Mouse (Mus musculus): ENCODE results near the gene Nt5c3. TPM values are rescaled to one million over a fixed set of nuclear protein-coding genes. Genes with fewer than 3 reads are reported as not detected.

The Nt5c3 gene
- polyA plus RNA-seq, 1 experiment from 2014 or later, result 186 TPM

DNA sequence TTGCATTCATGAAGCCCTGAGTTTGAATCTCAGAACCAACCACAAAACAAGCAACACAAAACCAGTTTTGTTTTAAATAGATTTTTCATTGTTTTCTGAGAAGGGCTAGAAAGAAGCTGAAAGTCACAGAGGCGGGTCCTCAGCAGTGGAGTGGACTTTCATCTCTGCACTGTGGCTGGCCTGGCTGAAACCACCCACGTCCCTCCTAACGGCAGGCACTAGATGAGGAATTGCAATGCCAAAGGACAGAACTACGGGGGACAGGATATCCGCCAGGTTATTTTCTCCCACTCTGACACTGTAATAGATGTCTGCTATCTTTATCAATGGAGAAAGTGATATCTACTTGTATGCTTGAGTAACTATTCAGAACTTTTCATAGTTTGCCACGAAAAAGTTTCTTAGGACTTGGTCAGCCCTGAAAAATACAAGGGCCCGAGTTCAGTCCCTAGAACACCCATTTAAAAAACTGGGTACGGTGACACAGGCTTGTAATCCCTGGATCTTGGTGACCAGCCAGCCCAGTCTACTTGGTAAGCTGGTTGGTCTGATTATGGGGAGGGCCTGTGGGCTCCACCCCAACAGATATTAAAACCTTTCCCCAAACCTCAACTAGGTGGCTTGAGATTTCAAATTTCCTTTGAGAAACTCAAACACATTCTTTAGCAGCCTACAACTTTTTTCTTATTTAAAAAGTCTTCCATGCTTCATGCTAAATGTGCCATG is 17.4 kb downstream of the Nt5c3 start:
- Histone ChIP-seq H3K4me3 (ENCODE audit: low read depth, low read length) (no peak overlapping the region), H3K9me3 (replicated peaks; ENCODE audit: control insufficient read depth, low read length, poor library complexity, severe bottlenecking) (no peaks in the 10 kb centered on the region), H3K36me3 (ENCODE audit: control insufficient read depth, insufficient read depth, low read length) (no peaks in the 10 kb centered on the region), H3K9ac (ENCODE audit: low read depth, low read length) (no peak overlapping the region), H3K4me1 (ENCODE audit: control insufficient read depth, insufficient read depth, low read length) (peaks cover 10% of the 10 kb centered on the region), H3K4me2 (ENCODE audit: low read length) (no peak overlapping the region), H3K27ac (ENCODE audit: low read length) (no peak overlapping the region), H3K27me3 (ENCODE audit: control insufficient read depth, insufficient read depth, low read depth, low read length) (no peaks in the 10 kb centered on the region)
- 90% methylated on average over 8 of the region's 8 CpGs for WGBS
- ATAC-seq, result no peak

DNA sequence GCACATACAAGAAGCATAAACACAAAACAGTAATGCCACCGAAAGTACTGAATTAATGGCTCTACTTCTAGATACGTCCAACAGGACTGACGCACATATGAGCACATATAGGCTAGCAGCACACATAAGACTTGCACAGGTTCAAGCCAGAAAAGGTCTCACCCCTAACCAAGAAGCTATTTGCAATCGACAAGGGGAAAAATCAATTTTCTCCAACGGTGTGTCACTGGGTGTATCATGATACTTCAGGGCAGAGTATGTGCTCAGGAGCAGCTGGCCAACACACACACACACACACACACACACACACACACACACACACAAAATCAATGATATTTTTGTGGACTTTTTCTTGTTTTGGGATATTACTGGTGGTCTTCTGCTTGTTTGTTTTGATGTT is 18.2 kb downstream of the Nt5c3 start:
- Histone ChIP-seq H3K4me1 (ENCODE audit: control insufficient read depth, insufficient read depth, low read length) (peaks cover 10% of the 10 kb centered on the region), H3K9ac (ENCODE audit: low read depth, low read length) (no peak overlapping the region), H3K4me3 (ENCODE audit: low read depth, low read length) (no peak overlapping the region), H3K36me3 (ENCODE audit: control insufficient read depth, insufficient read depth, low read length) (no peaks in the 10 kb centered on the region), H3K4me2 (ENCODE audit: low read length) (no peak overlapping the region), H3K9me3 (replicated peaks; ENCODE audit: control insufficient read depth, low read length, poor library complexity, severe bottlenecking) (no peaks in the 10 kb centered on the region), H3K27me3 (ENCODE audit: control insufficient read depth, insufficient read depth, low read depth, low read length) (no peaks in the 10 kb centered on the region), H3K27ac (ENCODE audit: low read length) (no peak overlapping the region)
- WGBS, result 88% methylated on average over 5 of the region's 5 CpGs
- ATAC-seq, result no peak

DNA sequence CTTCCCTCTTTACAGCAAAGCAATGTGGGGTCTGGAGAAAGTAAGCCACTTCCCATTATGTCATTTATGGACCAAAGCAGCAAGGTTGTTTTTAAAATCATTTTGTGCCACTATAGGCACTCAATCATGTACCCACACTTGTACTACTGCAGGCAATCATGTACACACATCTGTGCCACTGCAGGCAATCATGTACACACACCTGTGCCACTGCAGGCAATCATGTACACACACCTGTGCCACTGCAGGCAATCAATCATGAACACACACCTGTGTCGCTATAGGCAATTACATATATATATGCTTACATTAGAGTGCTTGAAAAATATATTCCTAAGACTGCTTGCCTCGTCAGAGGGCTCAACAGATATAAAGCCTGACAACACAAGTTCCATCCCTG is 18.8 kb downstream of the Nt5c3 start:
- Histone ChIP-seq H3K9ac (ENCODE audit: low read depth, low read length) (no peak overlapping the region), H3K36me3 (ENCODE audit: control insufficient read depth, insufficient read depth, low read length) (no peaks in the 10 kb centered on the region), H3K4me3 (ENCODE audit: low read depth, low read length) (no peak overlapping the region), H3K9me3 (replicated peaks; ENCODE audit: control insufficient read depth, low read length, poor library complexity, severe bottlenecking) (no peaks in the 10 kb centered on the region), H3K4me2 (ENCODE audit: low read length) (no peak overlapping the region), H3K27me3 (ENCODE audit: control insufficient read depth, insufficient read depth, low read depth, low read length) (no peaks in the 10 kb centered on the region), H3K27ac (ENCODE audit: low read length) (no peak overlapping the region), H3K4me1 (ENCODE audit: control insufficient read depth, insufficient read depth, low read length) (peaks cover 10% of the 10 kb centered on the region)
- 84% methylated on average over 2 of the region's 2 CpGs for WGBS
- no peak for ATAC-seq

DNA sequence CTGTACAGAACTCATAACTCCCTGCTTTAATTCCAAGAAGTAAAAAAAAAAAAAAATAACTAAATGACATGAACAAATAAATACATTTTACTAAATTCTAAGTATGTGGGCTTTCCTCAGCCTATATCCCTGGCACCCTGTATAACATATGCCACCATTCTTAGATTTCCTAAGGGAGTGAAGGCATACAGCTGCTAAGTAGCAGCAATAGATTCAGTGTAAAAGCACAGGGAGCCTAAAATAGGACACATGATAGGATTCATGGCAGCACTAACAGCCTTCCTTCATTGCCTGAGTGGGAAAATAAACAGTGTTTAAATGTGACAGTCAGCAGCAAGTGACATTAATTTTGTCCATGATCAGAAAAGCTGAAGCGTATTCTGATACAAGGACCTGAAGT is 19.4 kb downstream of the Nt5c3 start:
- Histone ChIP-seq H3K27me3 (ENCODE audit: control insufficient read depth, insufficient read depth, low read depth, low read length) (no peaks in the 10 kb centered on the region), H3K36me3 (ENCODE audit: control insufficient read depth, insufficient read depth, low read length) (no peaks in the 10 kb centered on the region), H3K9ac (ENCODE audit: low read depth, low read length) (no peak overlapping the region), H3K27ac (ENCODE audit: low read length) (no peak overlapping the region), H3K4me1 (ENCODE audit: control insufficient read depth, insufficient read depth, low read length) (peaks cover 10% of the 10 kb centered on the region), H3K9me3 (replicated peaks; ENCODE audit: control insufficient read depth, low read length, poor library complexity, severe bottlenecking) (no peaks in the 10 kb centered on the region), H3K4me2 (ENCODE audit: low read length) (no peak overlapping the region), H3K4me3 (ENCODE audit: low read depth, low read length) (no peak overlapping the region)
- WGBS, result 89% methylated on average over 1 of the region's 1 CpGs
- ATAC-seq, result no peak

DNA sequence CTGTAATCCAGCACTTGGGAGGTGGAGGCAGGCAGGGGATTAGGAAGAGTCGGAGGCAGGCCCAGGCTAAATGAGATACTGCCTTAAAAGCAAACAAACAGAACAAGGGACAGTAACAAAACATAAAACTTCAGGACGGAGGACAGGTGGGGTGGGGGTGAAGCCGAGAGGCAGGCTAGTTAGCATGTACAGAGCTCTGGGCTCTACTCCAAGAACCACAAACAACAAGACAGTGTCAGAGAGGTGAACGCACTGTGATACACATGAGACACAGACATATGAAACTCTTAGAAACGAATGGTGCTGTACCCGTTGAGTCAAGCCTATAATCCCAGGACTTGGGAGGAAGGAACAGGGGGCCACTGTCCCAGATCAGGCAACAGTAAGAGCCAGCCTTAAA is 19.9 kb downstream of the Nt5c3 start:
- 48% methylated on average over 6 of the region's 6 CpGs for WGBS

DNA sequence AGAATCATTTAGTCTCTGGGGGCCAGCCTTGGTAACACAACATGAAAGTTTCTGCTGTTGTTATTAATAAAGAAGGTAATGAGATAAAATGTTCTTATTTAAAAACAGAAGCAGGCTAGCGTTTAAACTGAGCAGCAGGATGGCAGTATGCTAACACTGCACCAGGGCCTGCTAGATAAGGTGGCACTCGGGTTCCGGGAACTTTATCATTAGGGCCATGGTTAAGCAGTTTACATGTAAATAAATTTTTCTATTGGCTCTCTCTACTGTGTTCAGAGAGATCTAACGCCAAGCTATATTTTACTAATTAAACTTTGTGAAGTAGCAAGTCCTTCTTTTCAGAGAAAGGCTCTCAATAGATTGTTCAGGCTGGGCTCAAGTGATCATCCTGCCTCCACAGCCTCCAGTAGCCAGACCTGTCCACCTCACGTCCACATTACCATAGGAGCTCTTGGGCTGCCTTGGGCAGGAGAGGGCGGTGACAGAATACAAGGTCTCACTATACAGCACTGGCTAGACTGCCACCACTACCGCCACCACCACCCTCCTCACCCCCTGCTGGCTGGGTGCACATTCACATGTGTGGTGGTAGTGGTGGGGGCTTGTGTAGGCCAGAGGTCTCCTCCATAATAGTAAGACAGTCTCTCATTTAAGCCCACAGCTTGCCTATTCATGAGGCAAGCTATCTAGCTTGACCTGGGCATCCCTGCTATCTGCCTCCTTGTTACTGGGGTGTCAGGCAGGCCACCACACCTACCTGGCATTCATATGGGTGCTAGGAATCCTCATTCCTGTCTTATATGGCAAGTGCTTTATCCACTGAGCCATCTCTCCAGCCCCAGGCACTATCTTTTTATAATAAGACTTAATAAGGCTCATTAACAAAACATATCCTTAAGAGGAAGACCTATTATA is 20.9 kb downstream of the Nt5c3 start:
- Histone ChIP-seq H3K27ac (ENCODE audit: low read length) (no peak overlapping the region), H3K4me3 (ENCODE audit: low read depth, low read length) (no peak overlapping the region), H3K4me2 (ENCODE audit: low read length) (no peak overlapping the region), H3K36me3 (ENCODE audit: control insufficient read depth, insufficient read depth, low read length) (no peaks in the 10 kb centered on the region), H3K9me3 (replicated peaks; ENCODE audit: control insufficient read depth, low read length, poor library complexity, severe bottlenecking) (no peaks in the 10 kb centered on the region), H3K4me1 (ENCODE audit: control insufficient read depth, insufficient read depth, low read length) (peaks cover 10% of the 10 kb centered on the region), H3K9ac (ENCODE audit: low read depth, low read length) (no peak overlapping the region), H3K27me3 (ENCODE audit: control insufficient read depth, insufficient read depth, low read depth, low read length) (no peaks in the 10 kb centered on the region)
- 79% methylated on average over 7 of the region's 7 CpGs for WGBS
- peak; percentile 47 for ATAC-seq

More for the DNA sequence above, 19.9 kb downstream of the Nt5c3 start:
- Histone ChIP-seq H3K9ac (ENCODE audit: low read depth, low read length) (no peak overlapping the region), H3K36me3 (ENCODE audit: control insufficient read depth, insufficient read depth, low read length) (no peaks in the 10 kb centered on the region), H3K4me3 (ENCODE audit: low read depth, low read length) (no peak overlapping the region), H3K27me3 (ENCODE audit: control insufficient read depth, insufficient read depth, low read depth, low read length) (no peaks in the 10 kb centered on the region), H3K4me2 (ENCODE audit: low read length) (no peak overlapping the region), H3K9me3 (replicated peaks; ENCODE audit: control insufficient read depth, low read length, poor library complexity, severe bottlenecking) (no peaks in the 10 kb centered on the region), H3K27ac (ENCODE audit: low read length) (no peak overlapping the region), H3K4me1 (ENCODE audit: control insufficient read depth, insufficient read depth, low read length) (peaks cover 10% of the 10 kb centered on the region)
- ATAC-seq, result no peak

DNA sequence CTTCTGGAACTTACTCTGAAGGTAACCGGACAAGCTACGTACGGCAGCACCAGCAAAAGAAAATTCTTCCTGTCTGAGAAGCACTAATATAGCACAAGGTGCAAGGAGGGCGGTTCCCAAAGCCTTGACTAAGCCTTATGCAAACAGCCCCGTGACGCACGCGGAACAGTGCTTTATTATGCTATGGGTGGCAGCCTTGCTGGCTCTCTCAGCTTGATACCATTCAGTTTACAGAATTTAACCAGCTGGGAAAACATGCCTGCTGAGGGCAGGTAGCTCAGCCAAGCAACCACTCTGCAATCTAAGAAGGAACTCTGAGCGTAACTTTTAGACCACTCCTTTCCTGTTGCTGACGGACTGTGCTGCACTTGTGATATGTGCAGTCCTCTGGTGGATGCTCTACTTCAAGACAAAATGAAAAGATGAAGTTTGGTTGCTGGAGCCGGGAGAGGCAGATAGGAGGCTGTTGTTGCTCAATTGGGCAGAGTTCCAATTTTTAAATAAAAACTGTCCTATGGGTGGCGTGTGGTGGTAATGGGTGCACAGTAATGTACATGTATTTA is 21.8 kb downstream of the Nt5c3 start:
- H3K36me3 ChIP-seq (ENCODE audit: control insufficient read depth, insufficient read depth, low read length), result no peaks in the 10 kb centered on the region
- WGBS, result 35% methylated on average over 12 of the region's 12 CpGs
- H3K27ac ChIP-seq (ENCODE audit: low read length), result no peak overlapping the region
- H3K4me3 ChIP-seq (ENCODE audit: low read depth, low read length), result no peak overlapping the region
- ATAC-seq, result no peak
- H3K27me3 ChIP-seq (ENCODE audit: control insufficient read depth, insufficient read depth, low read depth, low read length), result no peaks in the 10 kb centered on the region
- no peak overlapping the region for H3K4me2 ChIP-seq (ENCODE audit: low read length)
- no peaks in the 10 kb centered on the region for H3K9me3 ChIP-seq (replicated peaks; ENCODE audit: control insufficient read depth, low read length, poor library complexity, severe bottlenecking)
- H3K4me1 ChIP-seq (ENCODE audit: control insufficient read depth, insufficient read depth, low read length), result peaks cover 10% of the 10 kb centered on the region
- no peak overlapping the region for H3K9ac ChIP-seq (ENCODE audit: low read depth, low read length)

DNA sequence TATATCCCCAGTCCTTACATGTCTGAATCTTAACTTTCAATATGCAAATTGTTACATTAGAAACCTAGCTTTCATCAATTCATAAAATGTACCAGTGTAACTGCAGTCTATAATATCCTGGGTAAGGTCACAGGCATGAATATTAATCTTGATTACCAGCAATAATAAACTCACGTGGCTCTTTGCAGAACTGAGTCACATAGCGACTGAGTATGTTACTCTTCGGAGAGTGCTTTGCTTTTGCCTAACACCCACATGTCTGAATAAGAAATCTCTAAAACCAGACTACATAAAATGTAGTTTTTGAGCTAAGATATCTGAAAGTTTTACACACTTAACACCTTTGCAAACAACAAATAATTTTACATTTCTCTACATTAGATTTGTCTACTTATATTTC is 22.4 kb downstream of the Nt5c3 start:
- Histone ChIP-seq H3K27ac (ENCODE audit: low read length) (no peak overlapping the region), H3K9ac (ENCODE audit: low read depth, low read length) (no peak overlapping the region), H3K4me3 (ENCODE audit: low read depth, low read length) (no peak overlapping the region), H3K36me3 (ENCODE audit: control insufficient read depth, insufficient read depth, low read length) (no peaks in the 10 kb centered on the region), H3K27me3 (ENCODE audit: control insufficient read depth, insufficient read depth, low read depth, low read length) (no peaks in the 10 kb centered on the region), H3K4me2 (ENCODE audit: low read length) (no peak overlapping the region), H3K4me1 (ENCODE audit: control insufficient read depth, insufficient read depth, low read length) (peaks cover 10% of the 10 kb centered on the region), H3K9me3 (replicated peaks; ENCODE audit: control insufficient read depth, low read length, poor library complexity, severe bottlenecking) (no peaks in the 10 kb centered on the region)
- 63% methylated on average over 3 of the region's 3 CpGs for WGBS
- ATAC-seq, result no peak

DNA sequence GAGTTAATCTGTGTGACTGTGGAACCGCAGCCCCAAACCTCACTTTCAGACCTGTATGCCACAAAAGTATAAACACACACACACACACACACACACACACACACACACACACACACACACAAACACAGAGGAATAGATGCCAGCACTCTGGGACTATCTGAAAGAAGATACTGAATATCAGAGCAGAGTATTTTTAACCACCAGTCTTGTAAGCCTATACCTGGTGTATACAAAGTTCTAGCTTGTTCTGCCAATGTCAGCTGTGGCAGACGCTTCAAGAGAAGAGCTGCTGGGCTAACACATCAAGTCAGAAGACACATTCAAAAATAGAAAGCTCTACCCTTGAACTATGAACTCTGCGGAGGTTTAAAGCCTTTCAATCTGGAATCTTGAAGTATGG is 24.1 kb downstream of the Nt5c3 start:
- H3K4me2 ChIP-seq (ENCODE audit: low read length), result no peak overlapping the region
- ATAC-seq, result no peak

More for the DNA sequence above, 24.1 kb downstream of the Nt5c3 start:
- Histone ChIP-seq H3K4me3 (ENCODE audit: low read depth, low read length) (no peak overlapping the region), H3K27ac (ENCODE audit: low read length) (no peak overlapping the region), H3K27me3 (ENCODE audit: control insufficient read depth, insufficient read depth, low read depth, low read length) (no peaks in the 10 kb centered on the region), H3K4me1 (ENCODE audit: control insufficient read depth, insufficient read depth, low read length) (peaks cover 10% of the 10 kb centered on the region), H3K36me3 (ENCODE audit: control insufficient read depth, insufficient read depth, low read length) (no peaks in the 10 kb centered on the region), H3K9me3 (replicated peaks; ENCODE audit: control insufficient read depth, low read length, poor library complexity, severe bottlenecking) (no peaks in the 10 kb centered on the region), H3K9ac (ENCODE audit: low read depth, low read length) (no peak overlapping the region)
- 88% methylated on average over 3 of the region's 3 CpGs for WGBS

All from midbrain, embryonic 16.5 days (tissue).